Mouse (Mus musculus): Measurements from ENCODE around the gene Ppat.
"Not testable (repeated sequence)": the region's sequence is repeated elsewhere in the genome, so short reads cannot be mapped to it uniquely, and the experiment has no call there.

Gene Ppat

DNA sequence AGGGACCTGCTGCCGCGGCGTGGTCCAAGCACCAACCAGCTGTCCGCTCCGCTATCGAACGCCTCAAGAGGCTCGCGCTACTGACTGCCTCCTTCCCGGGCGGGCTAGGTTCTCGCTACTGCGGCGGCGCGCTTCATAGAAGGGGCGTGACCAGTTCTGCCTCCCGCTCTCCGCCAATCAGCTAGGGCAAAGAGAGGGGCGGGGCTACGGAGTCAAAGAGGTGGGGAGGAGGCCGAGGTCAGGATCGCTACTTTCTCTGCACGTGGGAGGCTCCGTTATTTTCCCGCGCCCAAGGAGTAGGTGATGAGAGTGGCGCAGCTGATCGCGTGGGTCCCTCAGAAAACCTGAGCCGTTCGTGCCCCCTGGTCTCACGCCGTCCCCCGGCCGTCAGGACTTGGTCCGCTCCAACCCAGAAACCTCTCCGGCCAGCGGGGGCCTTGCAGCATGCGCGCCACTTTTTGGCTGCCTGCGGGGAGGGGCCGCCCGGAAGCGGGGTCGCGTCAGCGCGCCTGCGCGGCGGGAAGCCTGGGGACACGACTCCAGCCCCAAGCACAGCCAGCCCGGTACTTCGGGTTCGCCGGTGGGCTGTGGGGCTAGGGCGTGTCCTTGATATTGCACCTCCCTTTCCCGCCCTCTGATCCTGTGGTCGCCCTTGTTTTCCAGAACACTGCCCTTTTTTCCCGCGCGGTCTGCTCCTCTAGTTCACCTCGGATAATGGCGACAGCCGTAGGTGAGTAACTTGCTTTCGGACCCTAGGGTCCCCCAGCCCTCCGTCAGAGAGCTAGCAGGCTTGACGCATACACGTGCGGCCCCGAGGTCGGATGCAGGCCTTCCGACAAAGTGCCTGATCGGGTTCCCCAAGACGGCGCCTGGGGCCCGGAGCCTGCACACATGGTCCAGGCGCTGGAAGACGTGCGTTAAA, at the start of gene Ppat, which contains the start of gene Paics:
Gene Ppat, minus strand, starts transcription at position 473 of the 922 bp plus-strand sequence.
Gene Paics, plus strand, starts transcription at position 202 of the 922 bp plus-strand sequence.
- peak; percentile 97 for DNase-seq (ENCODE audit: low spot score)

DNA sequence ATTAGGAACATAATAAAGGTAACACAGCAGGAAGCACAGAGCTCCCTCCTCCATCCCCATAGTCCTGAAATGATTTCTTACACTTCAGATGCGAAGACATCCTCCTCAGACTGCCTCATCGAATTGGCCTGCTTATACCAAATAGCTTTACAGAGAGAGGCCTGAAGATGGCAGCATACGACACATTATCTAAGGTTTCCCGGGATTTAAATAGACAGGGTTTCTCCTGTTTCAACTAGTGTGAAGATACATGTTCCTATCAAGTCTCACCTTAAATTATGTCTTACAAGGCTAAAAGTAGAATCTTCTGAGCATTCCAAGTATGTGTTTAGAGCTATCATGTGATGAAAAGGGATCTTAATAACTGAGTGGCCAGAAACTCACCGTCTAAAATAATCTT, 47.0 kb upstream of the Ppat start:
- peak; percentile 33 for DNase-seq (ENCODE audit: low spot score)

DNA sequence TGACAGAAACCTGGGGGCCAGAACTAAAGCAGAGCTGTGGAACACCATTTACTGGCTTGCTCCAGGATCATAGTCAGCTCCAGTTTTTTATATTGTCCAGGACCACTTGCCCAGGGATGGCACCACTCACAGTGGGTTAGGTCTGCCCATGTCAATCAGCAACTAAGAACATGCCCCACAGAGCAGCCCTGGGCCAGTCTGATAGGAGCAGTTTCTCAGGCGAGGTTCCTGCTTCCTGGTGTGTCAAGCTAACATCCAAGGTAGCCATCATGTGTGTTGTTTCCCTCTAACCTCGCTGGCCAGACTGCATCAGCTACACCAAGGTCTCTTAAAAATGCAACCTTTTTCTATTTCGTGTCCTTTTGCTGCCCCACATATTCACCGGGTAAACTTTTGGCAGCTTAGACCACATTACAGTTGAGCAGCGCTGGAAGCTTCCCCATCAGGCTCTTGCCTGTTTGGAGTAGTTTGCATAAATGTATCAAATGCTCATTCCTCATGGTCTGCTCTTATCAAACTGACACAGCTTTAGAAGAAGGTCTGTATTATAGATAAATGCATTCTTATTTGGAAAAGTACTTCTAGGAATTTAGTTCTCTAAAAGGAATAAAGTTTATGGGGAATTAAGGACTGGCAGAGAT, 41.9 kb upstream of the Ppat start:
- no peak for DNase-seq (ENCODE audit: low spot score)

DNA sequence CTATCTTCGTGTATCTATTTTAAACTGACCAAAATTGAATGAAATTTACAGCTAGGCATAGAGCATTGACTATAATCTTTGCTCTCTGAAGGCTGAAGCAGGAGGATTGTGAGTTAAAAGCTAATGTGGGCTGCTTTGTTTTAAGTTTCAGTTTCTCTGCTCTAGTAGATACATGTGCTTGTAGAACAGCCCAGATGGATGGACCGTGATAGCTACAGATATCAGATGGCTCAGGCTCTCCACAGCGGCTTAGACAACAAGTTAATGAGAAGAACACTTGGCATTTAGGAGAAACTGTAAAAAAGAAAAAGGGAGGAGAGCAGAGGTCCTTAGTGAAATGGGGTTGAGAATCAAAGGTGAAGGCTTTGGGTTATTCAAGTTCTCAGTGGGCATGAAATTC, 39.4 kb upstream of the Ppat start:
- DNase-seq (ENCODE audit: low spot score) = no peak

DNA sequence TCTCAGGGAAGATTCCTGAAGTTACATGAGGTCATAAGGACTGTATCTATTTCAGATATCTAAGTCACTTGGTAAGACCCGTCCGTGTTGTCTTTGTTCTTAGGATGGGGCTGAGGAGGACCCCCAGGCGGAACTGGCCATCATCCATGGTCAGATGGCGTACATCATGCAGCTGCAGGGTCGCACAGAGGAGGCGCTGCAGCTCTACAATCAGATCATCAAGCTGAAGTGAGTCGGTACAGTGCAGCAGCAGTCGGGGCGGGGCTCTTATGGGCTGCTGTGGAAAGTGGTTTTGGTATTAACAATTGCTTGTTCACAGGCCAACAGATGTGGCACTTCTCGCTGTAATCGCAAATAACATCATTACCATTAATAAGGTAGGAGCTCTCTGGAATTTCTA, 32.6 kb upstream of the Ppat start:
- DNase-seq (ENCODE audit: low spot score) = no peak

DNA sequence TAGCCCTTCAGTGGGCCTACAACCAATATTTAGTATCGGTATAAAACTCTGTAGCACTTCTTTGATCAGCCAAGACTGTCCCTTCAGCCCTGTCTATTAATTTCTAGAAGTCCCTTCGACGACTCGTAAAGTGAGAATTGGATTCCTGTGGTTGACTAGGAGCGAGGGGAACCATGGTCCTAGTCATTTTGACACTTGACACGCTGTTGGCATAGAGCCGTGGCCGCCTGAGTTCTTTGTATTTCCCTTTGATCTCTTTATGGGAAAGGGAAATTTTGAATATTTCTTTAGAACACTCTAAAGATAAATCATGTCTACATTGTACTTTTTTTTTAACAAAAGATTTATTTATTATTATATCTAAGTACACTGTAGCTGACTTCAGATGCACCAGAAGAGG, 24.4 kb upstream of the Ppat start:
- DNase-seq (ENCODE audit: low spot score) = no peak

DNA sequence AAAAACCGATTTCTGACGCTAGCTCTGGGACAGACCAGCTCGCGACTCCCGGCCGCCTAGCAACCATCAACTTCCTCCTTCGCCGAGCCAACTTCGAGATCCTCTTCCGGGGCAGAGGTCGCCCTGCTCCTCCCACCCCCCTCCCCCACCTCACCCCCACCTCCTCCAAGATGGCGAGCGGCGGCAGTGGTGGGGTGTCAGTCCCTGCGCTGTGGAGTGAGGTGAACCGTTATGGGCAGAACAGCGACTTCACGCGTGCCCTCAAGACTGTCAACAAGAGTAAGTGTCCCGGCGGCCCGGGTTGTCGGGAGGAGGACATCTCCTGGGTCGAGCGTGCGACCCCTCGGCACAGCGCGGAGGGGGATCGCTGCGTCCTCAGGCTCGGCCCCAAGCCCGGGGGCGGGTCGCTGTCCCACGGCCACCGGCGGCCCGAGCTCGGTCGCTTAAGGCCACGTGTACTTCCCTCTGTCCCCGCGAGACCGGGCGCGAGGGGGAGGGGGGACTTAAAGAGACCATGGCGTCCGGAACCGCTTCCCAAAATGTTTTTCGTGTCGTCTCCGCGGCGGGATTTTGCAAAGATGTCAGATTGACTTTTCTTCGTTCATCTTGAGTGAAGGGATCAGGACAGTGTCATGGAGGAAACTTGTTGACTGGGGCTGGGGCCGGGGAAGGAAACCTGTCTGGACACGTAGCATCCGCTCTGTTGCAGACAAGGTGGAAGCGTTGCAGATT, 23.3 kb upstream of the Ppat start, which contains the start of gene Srp72:
Gene Srp72, plus strand, starts transcription at position 130 of the 732 bp plus-strand sequence.
- peak; percentile 81 for DNase-seq (ENCODE audit: low spot score)

DNA sequence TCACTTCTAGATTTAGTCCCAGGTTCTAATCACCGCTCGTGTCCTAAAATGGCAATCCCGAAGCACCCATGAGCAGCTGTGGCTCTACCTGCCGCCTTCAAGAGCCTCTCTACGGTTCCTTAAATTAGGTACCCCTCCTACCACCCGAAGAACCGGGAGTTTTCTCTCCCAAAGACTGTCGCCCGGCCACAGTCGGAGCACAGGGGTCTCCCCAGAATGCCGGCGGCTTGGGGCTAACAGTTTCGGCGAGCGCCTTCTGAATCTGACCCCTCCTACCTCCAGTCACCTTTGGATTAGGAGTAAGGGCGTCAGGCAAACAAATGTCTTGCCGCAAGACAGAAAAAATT, 22.8 kb upstream of the Ppat start:
- DNase-seq (ENCODE audit: low spot score) = no peak

DNA sequence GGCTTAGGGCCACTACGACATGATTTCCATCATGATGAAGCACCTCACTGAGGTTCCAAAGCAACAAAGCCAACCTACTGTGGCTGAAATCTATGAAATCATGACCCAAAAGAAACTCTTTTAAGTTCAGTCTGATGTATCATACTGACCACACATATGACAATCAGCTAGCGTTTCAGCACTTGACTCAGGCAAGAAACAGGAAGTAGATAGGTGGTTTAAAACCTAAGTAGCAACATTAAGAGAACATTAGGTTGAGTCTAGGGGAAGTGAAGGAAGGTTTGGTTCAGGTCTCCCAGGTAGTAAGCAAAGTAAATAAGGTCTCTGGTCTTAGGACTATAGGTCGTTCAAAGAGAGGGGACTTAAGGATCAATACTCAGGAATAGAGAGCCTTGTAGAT, 22.1 kb upstream of the Ppat start:
- no peak for DNase-seq (ENCODE audit: low spot score)

DNA sequence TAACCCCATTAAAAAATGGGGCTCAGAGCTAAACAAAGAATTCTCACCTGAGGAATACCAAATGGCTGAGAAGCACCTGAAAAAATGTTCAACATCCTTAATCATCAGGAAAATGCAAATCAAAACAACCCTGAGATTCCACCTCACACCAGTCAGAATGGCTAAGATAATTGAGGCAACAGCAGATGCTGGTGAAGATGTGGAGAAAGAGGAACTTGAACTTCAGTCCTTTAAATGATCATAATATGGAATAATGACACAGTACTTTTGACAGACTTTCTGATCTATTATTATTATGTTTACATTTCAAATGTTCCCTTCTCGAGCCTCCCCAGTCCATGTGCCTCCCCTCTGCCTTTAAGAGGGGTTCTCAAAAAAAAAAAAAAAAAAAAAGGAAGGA, 19.7 kb upstream of the Ppat start:
- DNase-seq (ENCODE audit: low spot score) = not testable (repeated sequence)

DNA sequence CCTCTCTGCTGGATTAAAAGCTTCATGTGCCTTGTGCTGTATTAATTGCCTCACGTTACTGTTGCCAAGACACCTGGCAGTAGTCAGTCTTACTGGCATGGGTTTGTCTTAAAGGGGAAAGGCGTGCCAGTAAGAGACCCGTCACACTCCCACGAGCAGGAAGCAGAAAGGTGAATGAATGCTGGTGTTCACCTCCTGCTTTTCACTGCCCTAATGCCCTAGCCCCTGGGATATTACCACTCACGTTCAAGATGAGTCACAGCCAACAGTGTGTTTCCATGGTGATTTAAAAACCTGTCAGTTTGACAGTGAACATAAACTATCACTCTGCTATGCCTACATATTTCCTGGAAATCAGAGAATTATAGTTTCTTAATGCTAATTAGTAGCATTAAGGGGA, 17.9 kb upstream of the Ppat start:
- DNase-seq (ENCODE audit: low spot score) = no peak

DNA sequence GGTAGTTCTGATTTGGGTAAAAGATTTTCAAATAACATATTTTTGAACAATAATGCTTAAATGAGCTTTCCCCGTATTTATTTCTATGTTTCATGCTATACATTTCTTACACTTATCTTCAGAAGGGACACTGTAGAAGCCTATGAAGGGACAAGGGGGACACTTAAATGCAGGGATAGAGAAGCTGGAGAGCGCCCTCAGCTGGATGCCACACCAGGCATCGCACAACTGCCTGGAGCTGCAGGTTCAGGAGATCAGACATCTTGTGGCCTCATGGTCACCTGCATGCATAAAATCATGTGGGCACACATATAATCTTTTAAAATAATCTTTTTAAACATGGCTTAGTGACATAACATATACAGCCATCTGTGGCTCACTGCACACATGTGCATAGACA, 13.3 kb upstream of the Ppat start:
- DNase-seq (ENCODE audit: low spot score) = no peak

DNA sequence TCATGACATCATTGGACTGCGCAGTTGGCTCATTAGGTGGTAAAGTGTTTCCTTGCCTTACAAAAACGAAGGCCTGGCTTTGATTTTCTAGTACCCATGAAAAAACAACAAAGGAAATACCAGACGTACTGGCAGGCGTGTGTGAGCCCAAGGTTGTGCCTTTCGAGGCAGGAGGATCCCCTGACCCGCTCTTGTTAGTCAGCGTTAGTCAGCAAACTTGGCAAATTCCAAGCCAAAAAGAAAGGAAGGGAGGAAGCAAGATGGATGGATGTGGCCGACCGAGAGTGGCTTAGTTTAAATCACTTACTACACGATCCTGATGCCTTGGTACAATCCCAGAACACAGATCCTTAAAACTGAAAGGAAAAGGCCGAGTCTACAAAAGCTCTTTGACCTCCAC, 11.2 kb upstream of the Ppat start:
- DNase-seq (ENCODE audit: low spot score) = no peak

DNA sequence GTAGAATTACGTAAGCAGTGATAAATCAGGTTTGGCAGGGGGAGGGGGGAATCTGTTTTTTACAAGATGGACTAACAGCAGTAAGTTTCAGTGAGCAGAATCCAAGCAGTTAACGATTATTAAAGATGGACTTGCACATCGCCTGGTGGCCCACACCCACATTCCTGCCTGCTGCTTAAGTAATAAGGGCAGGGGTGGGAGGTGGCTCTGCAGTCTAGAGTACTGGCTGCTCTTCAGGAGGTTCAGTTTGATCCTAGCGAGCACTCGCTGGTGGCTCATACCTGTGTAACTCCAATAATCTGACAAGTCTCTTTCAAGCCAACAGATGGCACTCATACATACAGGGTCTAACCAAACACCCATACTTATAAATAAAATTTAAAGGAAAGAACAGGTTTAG, 8.2 kb upstream of the Ppat start:
- no peak for DNase-seq (ENCODE audit: low spot score)

DNA sequence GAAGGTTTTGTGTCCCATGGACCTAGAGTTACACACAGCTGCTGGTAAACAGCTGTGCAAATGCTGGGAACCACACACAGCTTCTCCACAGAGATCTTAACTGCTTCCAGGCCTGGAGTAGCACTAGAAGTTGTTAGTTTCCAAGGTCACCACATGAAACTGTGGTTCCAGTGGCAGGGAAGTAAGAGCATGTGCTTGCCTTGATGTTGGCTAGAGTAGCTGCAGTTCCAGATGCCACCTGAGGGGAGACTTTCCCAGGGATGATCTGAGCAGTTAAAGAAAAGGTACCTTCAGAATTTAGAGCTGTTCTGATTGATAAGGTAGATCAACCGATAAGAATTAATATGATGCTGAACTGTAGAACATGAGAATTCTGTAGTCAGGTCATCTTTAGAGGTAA, 6.6 kb upstream of the Ppat start:
- DNase-seq (ENCODE audit: low spot score) = no peak

DNA sequence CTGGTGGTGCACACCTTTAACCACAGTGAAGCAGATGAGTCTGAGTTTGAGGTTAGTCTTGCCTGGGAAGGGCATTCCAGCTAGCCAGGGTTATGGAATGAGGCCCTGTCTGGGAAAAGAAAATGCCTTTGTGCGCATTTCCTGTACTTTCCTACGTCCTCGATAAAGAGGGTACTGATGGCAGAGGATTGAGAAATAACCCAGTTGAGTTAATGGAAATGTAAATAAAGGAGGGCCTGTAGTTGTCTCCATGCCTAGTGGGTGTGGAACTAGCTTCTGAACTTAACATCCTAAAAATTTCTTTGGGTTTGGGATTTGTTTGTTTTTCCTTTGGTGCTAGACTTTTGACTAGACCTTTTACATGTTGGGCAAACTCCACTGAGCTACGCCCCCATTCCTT, 4.1 kb upstream of the Ppat start:
- DNase-seq (ENCODE audit: low spot score) = no peak

DNA sequence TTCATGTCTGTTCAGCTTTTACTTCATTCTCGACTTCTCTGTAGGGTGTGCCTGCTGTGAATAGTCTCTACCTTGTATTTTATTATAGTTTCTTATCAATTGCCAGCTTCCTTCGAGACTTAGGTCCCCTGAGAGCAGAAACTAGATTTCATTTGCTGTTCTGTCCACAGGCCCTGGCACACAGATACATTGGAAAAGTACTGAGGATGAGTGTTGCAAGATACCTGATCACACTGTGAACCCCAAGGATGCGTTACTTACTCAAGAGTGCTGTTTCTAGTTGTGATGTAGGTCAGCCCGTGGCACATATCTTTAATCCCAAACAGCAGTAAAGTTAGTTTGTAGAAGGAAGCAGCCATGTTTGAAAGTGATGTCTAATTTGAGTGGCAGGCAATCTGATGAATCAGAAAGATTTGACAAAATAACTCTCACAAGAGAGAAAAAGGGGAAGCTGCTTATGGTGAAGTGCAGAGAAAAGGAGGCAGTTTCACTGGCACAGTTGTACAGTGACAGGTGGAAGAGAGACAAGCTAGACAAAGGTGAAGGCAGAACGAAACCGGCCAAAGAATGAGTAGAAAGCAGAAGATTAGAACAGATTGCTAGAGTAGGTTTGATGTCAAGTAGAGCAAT, 3.0 kb upstream of the Ppat start:
- DNase-seq (ENCODE audit: low spot score) = no peak

DNA sequence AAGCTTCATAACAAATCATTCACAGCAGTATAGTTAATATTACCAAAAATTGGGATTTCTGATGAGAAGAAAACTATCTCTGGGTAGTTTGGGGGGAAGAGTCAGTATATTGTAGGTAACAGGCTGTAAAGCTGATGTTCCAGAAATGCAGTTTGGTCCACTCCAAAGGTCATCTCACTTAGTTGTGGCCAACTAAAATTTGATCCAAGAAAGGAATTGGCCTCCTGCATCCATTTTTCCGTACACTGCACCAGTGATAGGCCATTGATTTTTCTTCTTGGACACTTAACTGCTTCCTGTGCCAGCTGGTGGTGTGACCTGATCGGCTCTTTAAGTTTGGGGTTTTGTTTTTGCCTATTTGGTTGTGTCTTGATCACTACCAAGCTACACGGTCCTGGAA, 2.4 kb upstream of the Ppat start:
- no peak for DNase-seq (ENCODE audit: low spot score)

DNA sequence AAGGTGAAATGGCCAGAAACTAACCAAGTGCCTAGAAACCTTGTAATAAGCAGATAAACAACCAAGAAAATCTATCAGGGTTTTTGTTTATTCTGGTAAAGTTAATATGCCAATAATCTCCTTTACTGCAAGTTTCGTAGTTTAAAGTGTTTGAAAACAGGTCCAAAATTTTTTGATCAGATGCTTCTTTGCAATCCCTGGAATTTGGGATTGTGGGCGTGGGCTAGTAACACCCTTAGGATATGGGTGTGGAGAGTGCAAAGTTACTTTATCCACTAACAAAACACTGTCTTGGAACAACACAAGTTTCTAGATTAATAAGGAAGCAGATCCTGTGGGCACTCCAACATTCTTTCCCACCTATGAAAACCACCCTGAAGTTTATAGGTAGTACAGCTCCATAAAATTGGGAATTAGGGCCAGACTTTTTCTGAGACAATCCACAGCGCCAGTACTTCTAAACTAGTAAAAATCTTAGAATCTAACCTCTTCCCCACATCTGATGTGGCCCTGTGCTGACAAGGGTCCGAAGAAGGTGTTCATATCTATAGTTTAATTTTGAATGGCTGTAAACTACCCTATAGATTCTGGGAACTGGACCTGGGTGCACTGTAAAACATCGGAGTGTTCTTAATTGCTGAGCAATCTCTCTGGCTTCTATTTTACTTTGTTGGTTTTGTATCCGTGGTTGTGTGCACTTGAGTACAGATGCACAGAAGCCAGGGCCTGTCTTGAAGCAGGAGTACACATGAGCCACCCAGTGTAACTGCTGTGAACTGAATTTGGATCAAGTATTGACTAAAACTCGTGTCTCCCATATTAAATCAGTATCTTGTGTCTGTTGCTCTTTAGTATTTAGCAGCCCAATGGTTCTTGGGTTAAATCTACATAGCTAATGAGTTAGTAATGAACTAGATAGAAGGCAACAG, 998 bp upstream of the Ppat start:
- no peak for DNase-seq (ENCODE audit: low spot score)

DNA sequence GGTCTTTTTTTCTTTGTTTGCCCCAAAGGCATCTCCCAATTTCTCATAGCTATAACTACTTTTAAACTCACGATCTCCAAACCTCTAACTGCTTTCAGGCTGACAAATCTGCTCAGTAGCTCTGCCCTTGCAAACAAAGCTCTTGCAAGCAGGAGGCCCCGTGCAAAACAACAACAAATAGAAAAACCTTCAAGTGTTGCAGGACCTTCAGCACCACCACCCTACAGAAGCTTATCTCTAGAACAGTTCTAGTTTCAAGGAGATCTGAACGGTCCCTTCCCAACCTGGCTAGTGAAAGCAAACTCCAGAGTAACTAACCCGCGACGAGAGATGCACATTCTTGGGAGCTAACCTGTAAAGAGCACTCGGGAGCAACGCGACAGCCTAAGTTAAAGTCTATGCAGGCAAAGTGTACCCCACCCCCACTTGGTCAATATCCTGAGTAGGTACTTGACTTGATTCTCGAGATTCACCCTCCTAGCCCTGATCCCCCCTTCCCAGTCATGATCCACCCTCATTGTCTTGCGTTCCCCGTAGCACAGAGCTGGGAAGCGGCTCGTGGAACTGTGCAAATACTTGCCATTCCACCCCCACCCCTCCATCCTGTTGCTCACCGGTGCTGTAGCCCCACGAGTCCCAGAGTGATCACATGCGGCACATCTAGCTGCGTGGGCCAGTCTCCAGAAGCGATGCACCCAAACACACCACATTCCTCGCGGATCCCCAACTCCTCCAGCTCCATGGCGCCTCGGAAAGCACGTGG, 854 bp downstream of the Ppat start:
- DNase-seq (ENCODE audit: low spot score) = peak; percentile 15

DNA sequence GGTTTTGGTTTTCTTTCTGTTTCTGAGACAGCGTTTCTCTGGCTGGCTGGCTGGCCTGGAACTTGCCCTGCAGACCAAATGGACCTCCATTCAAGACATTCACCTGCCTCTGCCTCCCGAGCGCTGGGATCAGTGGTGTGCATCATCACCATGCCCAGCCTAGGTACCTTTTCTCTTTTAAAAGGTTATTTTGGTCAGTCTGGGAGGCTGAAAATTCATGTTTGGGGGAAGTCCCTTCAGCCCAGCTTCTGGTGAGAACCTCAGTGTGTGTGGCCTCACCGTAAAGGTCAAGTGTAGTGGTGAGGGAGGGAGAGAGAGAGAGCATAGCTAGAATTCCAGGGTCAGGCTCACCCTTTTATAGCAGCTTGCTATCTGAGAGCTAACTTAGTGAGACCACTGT, 3.6 kb downstream of the Ppat start:
- no peak for DNase-seq (ENCODE audit: low spot score)
